Mouse (Mus musculus): ENCODE data around the gene Spn. TPM values are rescaled to one million over a fixed set of nuclear protein-coding genes. Genes with fewer than 3 reads are reported as not detected.

The Spn gene
- polyA plus RNA-seq, 1 experiment from 2014 or later, result 0.39 TPM

GRCm38 (mm10) chr7:127166501-127166900 is 28.9 kb upstream of the Spn start:
- Histone ChIP-seq H3K4me1 (ENCODE audit: control insufficient read depth, insufficient read depth, low read length) (no peaks in the 10 kb centered on the region), H3K4me3 (ENCODE audit: low read depth, low read length) (no peak overlapping the region), H3K36me3 (ENCODE audit: control insufficient read depth, insufficient read depth, low read length) (no peaks in the 10 kb centered on the region), H3K27ac (ENCODE audit: low read depth, low read length) (no peak overlapping the region), H3K27me3 (ENCODE audit: control insufficient read depth, insufficient read depth, low read length) (no peaks in the 10 kb centered on the region), H3K9ac (ENCODE audit: low read depth, low read length) (no peak overlapping the region), H3K4me2 (no peak overlapping the region), H3K9me3 (replicated peaks; ENCODE audit: control insufficient read depth, low read length) (no peaks in the 10 kb centered on the region)
- no peak for ATAC-seq (replicated peaks; ENCODE audit: insufficient number of reproducible peaks, low FRiP score, low TSS enrichment)
- 75% methylated on average over 5 of the region's 5 CpGs for WGBS (ENCODE audit: insufficient replicate concordance)

DNA sequence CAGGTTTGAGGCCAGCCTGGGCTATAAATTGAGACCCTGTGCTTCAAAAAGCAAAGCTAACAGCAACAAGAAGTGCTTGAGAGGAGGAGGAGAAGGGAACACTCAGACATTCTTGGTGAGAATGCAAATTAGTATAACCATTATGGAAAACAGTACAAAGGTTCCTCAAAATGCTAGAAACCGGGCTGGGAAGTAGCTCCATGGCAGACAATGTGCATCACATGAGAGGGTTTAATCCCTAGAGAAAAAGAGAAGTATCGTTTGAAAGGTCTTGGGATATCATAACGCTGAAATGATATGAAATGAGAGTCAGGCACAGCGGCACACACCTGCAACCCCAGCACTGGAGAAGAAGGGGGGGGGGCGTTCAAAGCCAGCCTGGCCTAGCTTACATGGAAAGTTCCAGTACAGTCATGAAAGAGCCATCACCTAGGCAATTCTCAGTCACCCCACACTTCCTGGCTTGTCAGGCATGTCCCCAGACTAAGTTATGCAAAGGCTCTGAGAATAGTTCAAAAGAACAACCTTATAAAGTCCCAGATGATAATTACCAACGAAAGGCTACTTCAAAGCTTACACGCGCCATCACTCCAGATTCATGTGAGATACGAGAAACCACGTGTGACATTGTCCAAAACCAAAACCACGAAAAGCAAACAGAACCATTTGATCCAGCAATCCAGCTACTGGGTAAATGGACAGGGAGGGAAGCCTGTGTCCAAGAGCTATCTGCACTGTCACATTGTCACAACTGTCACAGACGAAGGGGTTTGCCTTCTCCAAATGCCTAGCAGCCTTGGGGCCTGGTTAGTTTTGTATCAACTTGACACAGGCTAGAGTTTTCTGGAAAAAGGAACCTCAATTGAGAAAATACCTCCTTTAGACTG is 28.2 kb upstream of the Spn start:
- H3K9me3 ChIP-seq (replicated peaks; ENCODE audit: control insufficient read depth, low read length), result no peaks in the 10 kb centered on the region
- no peak overlapping the region for H3K4me2 ChIP-seq
- no peak for ATAC-seq (replicated peaks; ENCODE audit: insufficient number of reproducible peaks, low FRiP score, low TSS enrichment)
- no peaks in the 10 kb centered on the region for H3K4me1 ChIP-seq (ENCODE audit: control insufficient read depth, insufficient read depth, low read length)
- H3K27ac ChIP-seq (ENCODE audit: low read depth, low read length), result no peak overlapping the region
- no peaks in the 10 kb centered on the region for H3K27me3 ChIP-seq (ENCODE audit: control insufficient read depth, insufficient read depth, low read length)
- no peak overlapping the region for H3K4me3 ChIP-seq (ENCODE audit: low read depth, low read length)
- H3K9ac ChIP-seq (ENCODE audit: low read depth, low read length), result no peak overlapping the region
- H3K36me3 ChIP-seq (ENCODE audit: control insufficient read depth, insufficient read depth, low read length), result no peaks in the 10 kb centered on the region
- WGBS (ENCODE audit: insufficient replicate concordance), result 79% methylated on average over 12 of the region's 12 CpGs

DNA sequence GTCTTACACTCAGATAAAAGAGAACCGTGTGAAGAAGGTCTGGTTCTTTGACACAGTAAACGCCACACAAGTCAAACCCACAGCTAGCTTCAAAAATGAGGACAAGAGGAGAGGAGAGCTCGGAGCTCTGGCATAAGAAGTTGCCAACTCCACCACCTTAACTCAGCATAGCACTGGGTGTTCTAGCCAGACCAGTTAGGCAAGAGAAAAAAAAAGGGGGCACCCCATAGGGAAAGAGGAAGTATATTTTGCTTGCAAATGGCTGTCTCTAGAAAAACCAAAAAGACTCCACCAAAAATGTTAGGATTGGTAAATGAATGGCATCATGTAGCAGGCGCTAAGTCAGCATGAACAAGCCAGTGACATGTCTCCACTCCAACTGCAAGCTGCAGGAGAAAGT is 26.4 kb upstream of the Spn start:
- ATAC-seq (replicated peaks; ENCODE audit: insufficient number of reproducible peaks, low FRiP score, low TSS enrichment), result no peak

GRCm38 (mm10) chr7:127162546-127162945 is 24.9 kb upstream of the Spn start:
- Histone ChIP-seq H3K9me3 (replicated peaks; ENCODE audit: control insufficient read depth, low read length) (no peaks in the 10 kb centered on the region), H3K4me3 (ENCODE audit: low read depth, low read length) (no peak overlapping the region), H3K27ac (ENCODE audit: low read depth, low read length) (no peak overlapping the region), H3K4me1 (ENCODE audit: control insufficient read depth, insufficient read depth, low read length) (no peaks in the 10 kb centered on the region), H3K4me2 (no peak overlapping the region), H3K9ac (ENCODE audit: low read depth, low read length) (no peak overlapping the region), H3K36me3 (ENCODE audit: control insufficient read depth, insufficient read depth, low read length) (no peaks in the 10 kb centered on the region), H3K27me3 (ENCODE audit: control insufficient read depth, insufficient read depth, low read length) (no peaks in the 10 kb centered on the region)
- ATAC-seq (replicated peaks; ENCODE audit: insufficient number of reproducible peaks, low FRiP score, low TSS enrichment), result no peak
- 69% methylated on average over 5 of the region's 5 CpGs for WGBS (ENCODE audit: insufficient replicate concordance)

More for the DNA sequence above, 26.4 kb upstream of the Spn start:
- Histone ChIP-seq H3K9ac (ENCODE audit: low read depth, low read length) (no peak overlapping the region), H3K27me3 (ENCODE audit: control insufficient read depth, insufficient read depth, low read length) (no peaks in the 10 kb centered on the region), H3K9me3 (replicated peaks; ENCODE audit: control insufficient read depth, low read length) (no peaks in the 10 kb centered on the region), H3K36me3 (ENCODE audit: control insufficient read depth, insufficient read depth, low read length) (no peaks in the 10 kb centered on the region), H3K27ac (ENCODE audit: low read depth, low read length) (no peak overlapping the region), H3K4me3 (ENCODE audit: low read depth, low read length) (no peak overlapping the region), H3K4me2 (no peak overlapping the region), H3K4me1 (ENCODE audit: control insufficient read depth, insufficient read depth, low read length) (no peaks in the 10 kb centered on the region)
- 77% methylated on average over 4 of the region's 4 CpGs for WGBS (ENCODE audit: insufficient replicate concordance)

DNA sequence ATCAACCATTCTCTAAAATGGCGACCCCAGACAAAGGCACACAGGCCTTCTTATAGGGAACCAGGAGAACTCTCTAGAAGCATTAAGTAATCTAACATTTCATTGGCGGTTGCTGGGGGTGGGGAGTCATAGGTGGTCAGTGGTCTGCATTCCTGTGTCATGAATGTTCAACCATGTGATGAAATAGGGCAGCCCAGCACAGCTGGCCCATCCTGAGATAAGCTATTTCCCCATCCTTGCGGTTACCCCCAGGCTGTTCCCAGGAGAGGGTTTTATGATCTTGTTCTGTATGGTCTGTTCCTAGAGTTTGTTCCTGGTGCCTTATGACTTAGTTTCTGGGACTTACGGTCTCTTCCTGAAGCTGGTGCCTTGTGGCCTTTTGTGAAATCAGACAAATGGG is 19.9 kb upstream of the Spn start:
- Histone ChIP-seq H3K9ac (ENCODE audit: low read depth, low read length) (no peak overlapping the region), H3K9me3 (replicated peaks; ENCODE audit: control insufficient read depth, low read length) (no peaks in the 10 kb centered on the region), H3K4me1 (ENCODE audit: control insufficient read depth, insufficient read depth, low read length) (no peaks in the 10 kb centered on the region), H3K27ac (ENCODE audit: low read depth, low read length) (no peak overlapping the region), H3K27me3 (ENCODE audit: control insufficient read depth, insufficient read depth, low read length) (no peaks in the 10 kb centered on the region), H3K36me3 (ENCODE audit: control insufficient read depth, insufficient read depth, low read length) (no peaks in the 10 kb centered on the region), H3K4me3 (ENCODE audit: low read depth, low read length) (no peak overlapping the region), H3K4me2 (no peak overlapping the region)
- WGBS (ENCODE audit: insufficient replicate concordance), result 76% methylated on average over 4 of the region's 4 CpGs
- ATAC-seq (replicated peaks; ENCODE audit: insufficient number of reproducible peaks, low FRiP score, low TSS enrichment), result no peak

GRCm38 (mm10) chr7:127153477-127153876 is 15.9 kb upstream of the Spn start:
- Histone ChIP-seq H3K9me3 (replicated peaks; ENCODE audit: control insufficient read depth, low read length) (no peaks in the 10 kb centered on the region), H3K4me2 (no peak overlapping the region), H3K36me3 (ENCODE audit: control insufficient read depth, insufficient read depth, low read length) (no peaks in the 10 kb centered on the region), H3K9ac (ENCODE audit: low read depth, low read length) (no peak overlapping the region), H3K27ac (ENCODE audit: low read depth, low read length) (no peak overlapping the region), H3K4me3 (ENCODE audit: low read depth, low read length) (no peak overlapping the region), H3K27me3 (ENCODE audit: control insufficient read depth, insufficient read depth, low read length) (no peaks in the 10 kb centered on the region), H3K4me1 (ENCODE audit: control insufficient read depth, insufficient read depth, low read length) (no peaks in the 10 kb centered on the region)
- no peak for ATAC-seq (replicated peaks; ENCODE audit: insufficient number of reproducible peaks, low FRiP score, low TSS enrichment)
- WGBS (ENCODE audit: insufficient replicate concordance), result 50% methylated on average over 3 of the region's 3 CpGs

DNA sequence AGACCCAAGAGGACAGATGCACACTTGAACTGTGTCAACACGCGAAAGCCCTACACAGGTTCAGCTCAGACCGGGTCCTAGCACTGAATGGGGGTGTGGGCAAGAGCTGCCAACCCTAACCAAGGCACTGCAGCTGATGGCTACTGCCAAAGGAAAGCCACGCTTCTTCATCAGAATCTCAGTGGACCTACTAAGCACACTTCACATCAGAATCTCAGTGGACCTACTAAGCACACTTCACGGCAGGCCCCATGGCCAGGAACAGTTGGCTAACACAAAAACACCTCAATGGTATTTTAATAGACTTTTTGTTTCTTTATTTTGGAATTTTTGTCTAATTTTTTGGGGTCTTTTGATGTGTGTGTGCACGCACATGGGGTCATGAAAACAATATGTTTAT is 14.8 kb upstream of the Spn start:
- Histone ChIP-seq H3K4me3 (ENCODE audit: low read depth, low read length) (no peak overlapping the region), H3K4me2 (no peak overlapping the region), H3K27ac (ENCODE audit: low read depth, low read length) (no peak overlapping the region), H3K4me1 (ENCODE audit: control insufficient read depth, insufficient read depth, low read length) (no peaks in the 10 kb centered on the region), H3K36me3 (ENCODE audit: control insufficient read depth, insufficient read depth, low read length) (no peaks in the 10 kb centered on the region), H3K9me3 (replicated peaks; ENCODE audit: control insufficient read depth, low read length) (no peaks in the 10 kb centered on the region), H3K27me3 (ENCODE audit: control insufficient read depth, insufficient read depth, low read length) (no peaks in the 10 kb centered on the region), H3K9ac (ENCODE audit: low read depth, low read length) (no peak overlapping the region)
- 86% methylated on average over 6 of the region's 6 CpGs for WGBS (ENCODE audit: insufficient replicate concordance)
- ATAC-seq (replicated peaks; ENCODE audit: insufficient number of reproducible peaks, low FRiP score, low TSS enrichment), result no peak

- no peaks in the 10 kb centered on the region for H3K36me3 ChIP-seq (ENCODE audit: control insufficient read depth, insufficient read depth, low read length)
- no peak overlapping the region for H3K27ac ChIP-seq (ENCODE audit: low read depth, low read length)
- 34% methylated on average over 3 of the region's 3 CpGs for WGBS (ENCODE audit: insufficient replicate concordance)
- H3K9ac ChIP-seq (ENCODE audit: low read depth, low read length), result no peak overlapping the region
- H3K4me3 ChIP-seq (ENCODE audit: low read depth, low read length), result no peak overlapping the region
- no peaks in the 10 kb centered on the region for H3K27me3 ChIP-seq (ENCODE audit: control insufficient read depth, insufficient read depth, low read length)
- no peaks in the 10 kb centered on the region for H3K9me3 ChIP-seq (replicated peaks; ENCODE audit: control insufficient read depth, low read length)
- ATAC-seq (replicated peaks; ENCODE audit: insufficient number of reproducible peaks, low FRiP score, low TSS enrichment), result no peak
- no peak overlapping the region for H3K4me2 ChIP-seq
- H3K4me1 ChIP-seq (ENCODE audit: control insufficient read depth, insufficient read depth, low read length), result no peaks in the 10 kb centered on the region
These were observed 10.3 kb upstream of the Spn start for GRCm38 (mm10) chr7:127147901-127148300.

DNA sequence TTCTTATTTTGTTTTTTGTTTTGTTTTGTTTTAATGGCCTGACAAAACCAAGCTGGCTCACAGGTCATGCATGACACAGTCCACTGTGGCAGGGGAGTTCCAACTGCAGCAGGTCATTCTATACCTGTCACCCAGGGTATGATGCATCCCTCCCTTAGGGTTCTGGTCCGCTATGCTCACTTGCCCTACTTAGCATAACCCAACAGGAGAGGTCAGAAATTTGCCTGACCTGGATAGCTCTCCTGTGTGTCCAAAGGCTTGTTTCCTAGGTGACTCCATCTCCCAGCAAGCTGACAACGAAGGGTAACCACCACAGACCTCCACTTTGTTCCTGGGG is 8.6 kb upstream of the Spn start:
- H3K4me2 ChIP-seq, result no peak overlapping the region
- 78% methylated on average over 2 of the region's 2 CpGs for WGBS (ENCODE audit: insufficient replicate concordance)
- no peak overlapping the region for H3K27ac ChIP-seq (ENCODE audit: low read depth, low read length)
- ATAC-seq (replicated peaks; ENCODE audit: insufficient number of reproducible peaks, low FRiP score, low TSS enrichment), result no peak
- no peak overlapping the region for H3K4me3 ChIP-seq (ENCODE audit: low read depth, low read length)
- H3K4me1 ChIP-seq (ENCODE audit: control insufficient read depth, insufficient read depth, low read length), result no peaks in the 10 kb centered on the region
- H3K27me3 ChIP-seq (ENCODE audit: control insufficient read depth, insufficient read depth, low read length), result no peaks in the 10 kb centered on the region
- H3K9me3 ChIP-seq (replicated peaks; ENCODE audit: control insufficient read depth, low read length), result no peaks in the 10 kb centered on the region
- no peak overlapping the region for H3K9ac ChIP-seq (ENCODE audit: low read depth, low read length)
- no peaks in the 10 kb centered on the region for H3K36me3 ChIP-seq (ENCODE audit: control insufficient read depth, insufficient read depth, low read length)

All from heart, embryonic 11.5 days (tissue).